Mouse (Mus musculus) ES-E14 (cell line): ENCODE results near the gene Gm4969.

Source experiments
- CHD2 ChIP-seq: IDR thresholded peaks from 2 replicates; pipeline ENCODE4 v1.6.1; 2014; ENCODE audit warnings: mild to moderate bottlenecking, low read depth, low read length, inconsistent platforms
- HCFC1 ChIP-seq: IDR thresholded peaks from 2 replicates; pipeline ENCODE4 v1.6.1; 2012; ENCODE audit warnings: low read length, inconsistent platforms, borderline replicate concordance; ENCODE audit not compliant: insufficient read depth
- MAFK ChIP-seq: IDR thresholded peaks from 2 replicates; pipeline ENCODE4 v1.6.1; 2014; ENCODE audit warnings: mild to moderate bottlenecking, low read depth, low read length, inconsistent platforms; ENCODE audit not compliant: insufficient read depth
- ZNF384 ChIP-seq: IDR thresholded peaks from 2 replicates; pipeline ENCODE4 v1.6.1; 2012; ENCODE audit warnings: low read depth, low read length, inconsistent platforms

DNA sequence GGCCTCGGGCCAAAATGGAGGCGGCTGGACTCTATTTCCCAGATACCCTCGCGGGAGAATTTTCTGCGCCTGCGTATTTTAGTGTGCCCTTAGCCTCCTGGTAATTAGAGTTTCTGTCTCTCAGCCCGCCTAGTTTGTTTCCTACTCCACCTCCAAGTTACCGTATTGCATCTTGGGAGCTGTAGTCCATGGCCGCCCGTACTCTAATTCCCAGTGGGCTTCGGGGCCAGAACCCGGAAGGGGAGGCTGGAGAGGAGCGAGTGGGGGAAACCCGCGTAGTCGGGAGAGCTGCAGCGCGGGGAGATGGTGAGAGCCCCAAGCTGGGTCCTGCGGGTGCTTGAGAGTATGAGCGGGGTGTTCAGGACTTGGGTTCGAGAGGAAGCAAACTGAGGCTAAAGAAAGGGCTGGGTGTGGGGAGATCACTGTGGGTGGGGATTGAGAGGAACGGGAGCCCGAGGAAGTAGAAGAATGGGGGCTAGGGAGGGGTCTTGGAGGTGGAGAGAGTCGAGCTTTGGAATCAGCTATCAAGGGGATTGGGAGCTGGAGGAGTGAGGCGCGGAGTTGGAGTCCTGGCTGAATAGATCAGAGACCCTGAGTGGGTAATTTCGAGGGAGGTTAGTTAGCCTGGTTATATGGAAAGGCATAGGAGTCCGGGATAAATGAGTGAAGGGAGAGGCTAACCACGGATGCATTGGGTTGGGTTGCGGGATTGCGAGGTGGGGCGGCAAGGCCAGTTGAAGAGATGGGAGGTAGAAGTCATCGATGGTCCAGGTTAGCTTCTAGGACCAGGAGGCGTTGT lies 1.7 kb upstream of the Gm4969 start, which contains the start of gene Fbxo46:
- TF ChIP-seq ZNF384 (no peak), MAFK (no peak), HCFC1 (peak; percentile 96), CHD2 (0 out of 2 replicates have a peak, but pooled peaks have one; percentile 20)
